Mouse (Mus musculus) forebrain, postnatal 0 days (tissue): ENCODE data around the gene Piga. TPM values are rescaled to one million over a fixed set of nuclear protein-coding genes. Genes with fewer than 3 reads are reported as not detected.

ENCODE experiments used
- ATAC-seq: fragments of 200-750 bp; cut with Nextera tagmentation; 2 replicates; pipeline ENCODE4 v1.8.0; 2017; ENCODE audit warnings: mild to moderate bottlenecking, moderate library complexity
- DNase-seq: peaks from one replicate; pipeline ENCODE4 v3.0.0-alpha.2; 2015
- H3K27ac ChIP-seq: fragments of 300-500 bp; sonication (generic); 2 replicates; pipeline ENCODE4 v1.5.1; 2014; ENCODE audit warnings: low read depth, mild to moderate bottlenecking, antibody characterized with exemption, low read length, moderate library complexity, mixed read lengths
- H3K27me3 ChIP-seq: fragments of 300-500 bp; sonication (generic); 2 replicates; pipeline ENCODE4 v1.6.1; 2014; ENCODE audit warnings: mild to moderate bottlenecking, low read length, mixed read lengths; ENCODE audit not compliant: insufficient read depth
- H3K36me3 ChIP-seq: fragments of 300-500 bp; sonication (generic); 2 replicates; pipeline ENCODE4 v1.6.1; 2014; ENCODE audit warnings: mild to moderate bottlenecking, moderate library complexity; ENCODE audit not compliant: insufficient read depth
- H3K4me1 ChIP-seq: fragments of 300-500 bp; sonication (generic); 2 replicates; pipeline ENCODE4 v1.6.1; 2014; ENCODE audit warnings: antibody characterized with exemption; ENCODE audit not compliant: insufficient read depth
- H3K4me2 ChIP-seq: fragments of 300-500 bp; sonication (generic); 2 replicates; pipeline ENCODE4 v1.6.1; 2014; ENCODE audit warnings: low read depth, mild to moderate bottlenecking, moderate library complexity
- H3K4me3 ChIP-seq: fragments of 300-500 bp; sonication (generic); 2 replicates; pipeline ENCODE4 v1.5.1; 2014; ENCODE audit warnings: low read depth, low read length, mixed read lengths
- H3K9ac ChIP-seq: fragments of 300-500 bp; sonication (generic); 2 replicates; pipeline ENCODE4 v1.6.1; 2014; ENCODE audit warnings: mild to moderate bottlenecking
- H3K9me3 ChIP-seq: fragments of 300-500 bp; sonication (generic); 2 replicates; pipeline ENCODE4 v1.6.1; 2016; ENCODE audit warnings: low read length
- CTCF ChIP-seq: sonication (generic); IDR thresholded peaks from 2 replicates; pipeline ENCODE4 v1.5.1; 2016; ENCODE audit warnings: antibody characterized with exemption, control low read depth, low read depth
- WGBS: fragments of 180-500 bp; shearing (Covaris S2); extraction: QIAGEN DNeasy Blood & Tissue Kit; methylation state at CpG from one replicate; pipeline ENCODE4 v1.1.7; 2014; 5-methylcytosine and 5-hydroxymethylcytosine counted together
- polyA plus RNA-seq: library from polyadenylated mRNA; unstranded; fragments of >200 nt; fragmentation: Nextera tagmentation; extraction: Ambion mirVana; gene quantifications from 2 replicates; pipeline ENCODE4 v1.2.1, GENCODE M21; 2015
- total RNA-seq: library from RNA; depleted of rRNA; stranded (reverse); fragments of >200 nt; gene quantifications from 2 replicates; pipeline ENCODE4 v1.2.3, GENCODE M21; 2014

The Piga gene
- total and polyA plus RNA-seq, 2 experiments from 2014 or later, result 3.4 to 4.7 TPM

DNA sequence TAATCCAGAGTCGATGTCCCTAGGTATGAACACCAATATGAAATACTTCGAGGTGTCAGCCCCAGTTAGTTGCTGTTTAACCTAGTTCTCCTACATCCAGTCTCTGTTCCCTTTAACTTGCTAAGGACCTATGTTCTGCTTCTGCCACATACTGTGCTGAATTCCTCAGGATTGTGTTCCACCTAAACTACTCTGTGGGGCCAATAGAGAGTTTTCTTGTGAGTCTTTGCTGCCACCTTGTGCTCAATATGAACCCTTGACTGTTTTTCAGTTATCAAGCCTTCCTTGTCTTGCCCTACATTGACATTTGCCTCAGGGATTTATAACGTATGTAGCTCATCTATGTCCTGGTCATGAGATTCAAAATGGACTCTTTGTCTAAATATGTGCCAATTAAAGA, 21.1 kb upstream of the Piga start:
- Histone ChIP-seq H3K27ac (no peak overlapping the region), H3K9ac (no peak overlapping the region), H3K27me3 (no peaks in the 10 kb centered on the region), H3K4me1 (no peaks in the 10 kb centered on the region), H3K4me3 (no peak overlapping the region), H3K36me3 (no peaks in the 10 kb centered on the region), H3K9me3 (no peaks in the 10 kb centered on the region), H3K4me2 (no peak overlapping the region)
- DNase-seq, result peak; percentile 63
- TF ChIP-seq CTCF, result peak; percentile 67
- ATAC-seq, result peak; percentile 74
- WGBS, result 66% methylated on average over 3 of the region's 3 CpGs

DNA sequence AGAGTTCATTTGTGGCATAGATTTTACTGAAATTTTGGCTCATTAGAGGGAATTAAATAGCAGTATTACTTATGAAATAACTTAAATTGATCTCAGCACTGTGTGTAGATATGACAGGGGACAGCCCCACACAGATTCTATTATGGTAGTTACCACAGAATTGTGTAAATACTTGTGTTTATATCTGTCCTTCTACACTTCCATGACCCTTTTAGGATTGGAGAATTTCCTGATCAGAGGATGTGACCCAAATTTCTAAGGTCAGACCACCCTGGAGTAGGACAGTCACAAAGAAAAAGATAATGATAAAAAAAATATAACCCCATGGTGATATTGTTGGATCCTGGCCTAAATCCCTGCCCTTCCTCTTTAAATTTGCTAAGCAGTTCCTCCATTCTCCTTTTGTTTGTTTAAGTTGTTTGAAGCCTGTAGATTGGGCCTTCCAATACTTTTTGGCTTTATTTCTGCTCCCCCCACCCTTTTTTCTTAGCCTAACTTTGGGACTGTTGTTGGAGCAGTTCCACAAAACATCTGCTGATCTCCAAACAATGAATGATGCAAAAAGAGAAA, 14.4 kb upstream of the Piga start:
- ATAC-seq, result no peak
- Histone ChIP-seq H3K4me3 (no peak overlapping the region), H3K4me1 (no peaks in the 10 kb centered on the region), H3K4me2 (no peak overlapping the region), H3K36me3 (no peaks in the 10 kb centered on the region), H3K27ac (no peak overlapping the region), H3K27me3 (no peaks in the 10 kb centered on the region), H3K9ac (no peak overlapping the region), H3K9me3 (no peaks in the 10 kb centered on the region)
- no peak for TF ChIP-seq CTCF
- no peak for DNase-seq

DNA sequence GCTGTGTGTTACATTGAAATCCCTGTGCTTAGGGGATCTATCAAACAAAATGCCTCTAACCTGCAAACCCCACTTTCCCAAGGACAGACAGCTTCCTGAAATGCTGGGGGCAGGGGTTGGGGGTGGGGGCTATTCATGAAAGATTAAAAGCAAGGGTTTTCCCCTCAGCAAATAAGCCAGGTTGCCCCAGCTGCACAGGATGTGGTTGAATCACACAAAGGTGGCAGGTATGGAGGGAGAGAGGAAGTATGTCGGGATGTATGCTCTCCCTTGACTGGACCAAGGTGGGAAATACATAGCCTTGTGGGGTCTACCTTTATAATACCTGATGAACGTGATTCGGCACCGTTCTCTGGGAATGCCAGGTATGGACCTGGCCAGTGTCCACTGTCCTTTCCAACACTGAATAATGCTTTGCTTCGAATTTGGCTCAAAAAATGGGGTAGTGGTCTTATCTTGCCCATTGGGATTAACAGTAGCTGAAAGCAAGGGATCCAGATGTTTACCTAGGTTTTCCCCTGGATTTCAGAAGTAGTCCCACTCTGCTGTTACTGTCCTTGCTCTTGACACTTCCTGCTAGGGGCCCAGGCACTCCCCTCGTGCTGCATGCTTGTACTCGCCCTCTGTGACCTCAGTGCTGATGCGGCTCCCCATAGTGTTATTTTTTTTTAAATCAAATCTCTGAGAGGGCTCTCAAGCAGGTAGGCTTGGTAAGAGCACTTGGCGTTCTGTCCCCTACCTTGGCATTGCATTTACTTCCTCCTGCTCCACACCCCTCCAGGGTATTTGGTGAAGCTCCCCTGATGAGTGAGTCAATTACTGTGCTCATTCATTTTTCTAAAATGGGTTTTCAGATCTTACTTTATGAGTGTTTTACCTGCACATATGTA, 13.2 kb upstream of the Piga start:
- Histone ChIP-seq H3K27ac (no peak overlapping the region), H3K9ac (no peak overlapping the region), H3K27me3 (no peaks in the 10 kb centered on the region), H3K9me3 (no peaks in the 10 kb centered on the region), H3K4me2 (no peak overlapping the region), H3K36me3 (no peaks in the 10 kb centered on the region), H3K4me3 (no peak overlapping the region), H3K4me1 (no peaks in the 10 kb centered on the region)
- no peak for TF ChIP-seq CTCF
- DNase-seq, result no peak
- no peak for ATAC-seq
- 80% methylated on average over 9 of the region's 9 CpGs for WGBS

DNA sequence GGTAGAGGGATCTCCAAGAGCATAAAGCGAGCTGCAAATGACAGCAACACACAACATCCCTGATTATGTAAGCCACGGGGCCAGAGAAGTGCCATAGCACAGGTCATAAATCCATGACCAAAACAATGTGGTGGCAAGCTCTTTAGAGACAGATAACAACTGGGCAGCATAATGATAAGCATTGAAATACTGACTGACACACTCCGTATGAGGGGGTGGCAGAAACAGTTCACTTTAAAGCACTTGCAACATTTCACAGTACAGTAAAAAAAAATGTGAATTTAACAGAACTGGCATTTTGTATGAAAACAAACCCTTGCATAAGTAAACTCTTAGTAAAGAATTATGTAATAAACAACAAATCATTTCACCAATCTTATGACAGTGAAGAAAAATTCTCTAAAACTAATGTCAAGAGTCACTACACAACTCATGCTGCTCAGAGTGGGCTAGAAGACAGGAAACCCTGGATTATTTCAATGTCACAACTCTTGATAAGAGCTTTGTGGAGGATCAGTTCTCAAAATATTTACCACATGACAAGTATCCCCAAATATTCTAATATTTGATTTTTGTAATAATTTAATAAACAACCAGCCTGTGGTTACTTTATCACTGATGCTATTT, 11.2 kb upstream of the Piga start:
- Histone ChIP-seq H3K27me3 (no peaks in the 10 kb centered on the region), H3K9me3 (no peaks in the 10 kb centered on the region), H3K4me1 (no peaks in the 10 kb centered on the region), H3K4me3 (no peak overlapping the region), H3K36me3 (no peaks in the 10 kb centered on the region), H3K27ac (no peak overlapping the region), H3K4me2 (no peak overlapping the region), H3K9ac (no peak overlapping the region)
- ATAC-seq, result no peak
- DNase-seq, result no peak
- TF ChIP-seq CTCF, result no peak
- 86% methylated on average over 3 of the region's 3 CpGs for WGBS

DNA sequence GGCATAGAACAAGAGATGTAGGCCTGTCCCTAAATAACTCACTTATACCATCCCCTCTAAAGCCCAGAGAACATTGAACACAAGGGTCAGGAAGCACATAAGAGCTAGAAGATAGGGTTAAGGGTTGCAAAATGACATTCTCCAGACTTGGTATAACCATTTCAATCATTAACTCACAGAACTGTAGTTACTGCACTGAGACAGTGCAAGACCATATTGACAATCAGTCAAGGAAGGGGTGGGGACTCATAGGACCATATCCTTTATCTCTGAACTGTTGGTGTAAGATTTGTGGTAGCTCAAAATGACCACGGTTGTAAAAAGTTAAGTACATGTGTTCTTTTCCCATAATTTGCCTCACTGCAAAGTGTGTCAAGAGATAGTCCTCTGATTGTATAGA, 9.0 kb upstream of the Piga start:
- H3K27ac ChIP-seq, result no peak overlapping the region
- DNase-seq (no peak), ATAC-seq (no peak)
- no peak overlapping the region for H3K9ac ChIP-seq
- no peak for TF ChIP-seq CTCF
- no peaks in the 10 kb centered on the region for H3K27me3 ChIP-seq
- no peaks in the 10 kb centered on the region for H3K36me3 ChIP-seq
- no peak overlapping the region for H3K4me3 ChIP-seq
- H3K4me1 ChIP-seq, result no peaks in the 10 kb centered on the region
- no peak overlapping the region for H3K4me2 ChIP-seq
- 81% methylated on average over 1 of the region's 1 CpGs for WGBS
- no peaks in the 10 kb centered on the region for H3K9me3 ChIP-seq

DNA sequence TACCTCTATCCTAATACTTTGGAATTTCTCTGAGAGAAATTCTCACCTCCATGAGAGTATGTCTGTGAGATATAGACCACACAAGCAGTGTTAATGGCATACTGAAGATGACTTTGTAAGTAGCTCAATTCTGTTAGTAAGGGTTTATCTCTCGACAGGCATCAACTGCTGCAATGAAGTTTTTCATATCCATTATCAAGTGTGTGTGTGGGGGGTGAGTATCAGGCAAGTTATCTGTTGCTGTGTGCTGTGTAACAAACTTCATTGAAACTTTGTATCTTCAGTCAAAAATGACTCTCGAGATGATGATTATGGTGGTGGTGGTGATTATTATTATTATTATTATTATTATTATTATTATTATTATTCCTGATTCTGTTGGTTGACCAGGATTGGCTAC, 2.8 kb upstream of the Piga start:
- 90% methylated on average over 2 of the region's 2 CpGs for WGBS
- Histone ChIP-seq H3K4me3 (no peak overlapping the region), H3K9me3 (no peaks in the 10 kb centered on the region), H3K4me1 (no peaks in the 10 kb centered on the region), H3K9ac (no peak overlapping the region), H3K4me2 (no peak overlapping the region), H3K27ac (no peak overlapping the region), H3K36me3 (no peaks in the 10 kb centered on the region), H3K27me3 (no peaks in the 10 kb centered on the region)
- ATAC-seq (no peak), DNase-seq (no peak)
- no peak for TF ChIP-seq CTCF

DNA sequence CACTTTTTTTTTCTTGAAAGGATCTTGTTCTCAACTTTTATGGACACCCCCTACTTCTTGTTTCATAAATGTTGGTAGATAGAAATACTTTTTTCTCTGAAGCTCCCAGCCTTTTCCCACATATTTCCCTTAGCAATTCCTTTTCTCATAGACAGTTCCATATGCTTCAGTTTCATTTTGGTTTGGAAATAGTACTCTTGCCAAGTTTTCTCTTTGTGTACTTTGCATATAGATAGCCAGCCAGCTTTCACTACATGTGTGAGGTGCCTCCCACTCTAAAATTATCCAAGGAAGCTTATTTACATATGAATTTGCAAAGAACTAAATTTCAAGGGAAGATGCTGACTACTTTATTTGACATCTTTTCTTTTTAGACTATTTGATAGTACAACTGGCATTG, 1.6 kb upstream of the Piga start:
- Histone ChIP-seq H3K36me3 (no peaks in the 10 kb centered on the region), H3K27ac (no peak overlapping the region), H3K4me1 (no peaks in the 10 kb centered on the region), H3K9ac (no peak overlapping the region), H3K27me3 (no peaks in the 10 kb centered on the region), H3K9me3 (no peaks in the 10 kb centered on the region), H3K4me2 (no peak overlapping the region), H3K4me3 (no peak overlapping the region)
- ATAC-seq (no peak), DNase-seq (no peak)
- TF ChIP-seq CTCF, result no peak
